Mouse (Mus musculus) frontal cortex, adult 2 months (tissue): ENCODE measurements around the gene Mrpl28. TPM values are rescaled to one million over a fixed set of nuclear protein-coding genes. Genes with fewer than 3 reads are reported as not detected.
"Not testable (repeated sequence)": the region's sequence is repeated elsewhere in the genome, so short reads cannot be mapped to it uniquely, and the experiment has no call there.

Experiments
- DNase-seq, 2 experiments: peaks; one replicate each; pipeline ENCODE4 v3.0.0; 2022; ENCODE audit warnings: low spot score in 1 of 2; ENCODE audit errors: extremely low spot score in 1 of 2
- polyA plus RNA-seq: library from polyadenylated mRNA; depleted of rRNA; stranded (reverse); fragments of >200 nt; gene quantifications from 2 replicates; pipeline ENCODE4 v1.2.3, GENCODE M21; 2012; rRNA removed

Gene Mrpl28
- polyA plus RNA-seq, 1 experiment: 88.4 TPM

DNA sequence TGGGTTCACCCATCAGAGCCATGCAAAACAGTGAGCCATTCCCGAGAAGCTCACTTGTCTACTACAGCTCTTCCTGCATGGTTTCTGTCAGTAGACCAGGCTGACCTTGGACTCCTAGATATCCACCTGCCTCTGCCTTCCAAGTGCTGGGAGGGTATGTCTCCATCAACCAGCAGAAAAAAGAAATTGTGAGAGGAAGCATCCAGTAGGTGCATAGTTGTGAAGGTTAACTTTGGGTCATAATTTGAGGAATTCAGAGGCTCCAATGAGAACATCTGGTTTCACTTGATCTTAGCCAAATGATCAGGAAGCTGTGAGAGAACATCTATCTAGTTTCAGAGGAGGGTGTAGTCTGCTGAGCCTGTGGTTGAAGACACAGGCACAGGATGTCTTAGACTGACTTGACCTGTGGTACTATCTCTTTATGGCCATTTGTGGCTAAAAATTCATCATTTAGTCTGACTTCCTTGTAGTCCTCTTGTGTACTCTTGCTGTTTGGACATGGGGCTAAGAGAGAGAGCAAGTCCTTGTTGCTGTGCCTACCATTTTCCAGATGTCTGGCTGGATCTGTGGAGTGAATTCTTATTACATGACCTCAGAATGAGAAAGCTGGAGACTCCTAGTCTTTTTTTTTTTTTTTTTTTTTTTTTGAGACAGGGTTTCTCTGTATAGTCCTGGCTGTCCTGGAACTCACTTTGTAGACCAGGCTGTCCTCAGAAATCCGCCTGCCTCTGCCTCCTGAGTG lies 28.8 kb downstream of the Mrpl28 start:
- DNase-seq: no peak

DNA sequence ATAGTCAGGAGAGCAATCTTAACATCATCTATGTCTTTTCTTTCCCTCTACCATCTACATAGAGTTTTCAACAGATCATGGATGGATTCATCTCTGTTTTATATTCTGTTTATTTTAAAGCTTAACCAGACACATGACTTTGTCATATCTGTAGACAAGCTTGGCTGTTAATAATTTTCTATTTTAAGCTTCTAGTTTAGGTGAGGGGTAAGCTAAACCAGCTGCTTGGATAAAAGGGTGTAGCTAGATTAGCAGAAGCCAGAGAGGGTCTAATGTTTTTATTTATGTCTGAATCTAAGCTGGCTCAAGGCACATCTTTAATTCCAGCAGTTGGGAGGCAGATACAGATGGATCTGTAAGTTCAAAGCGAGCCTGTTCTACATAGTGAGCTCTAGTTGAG lies 39.4 kb downstream of the Mrpl28 start:
- DNase-seq: no peak

DNA sequence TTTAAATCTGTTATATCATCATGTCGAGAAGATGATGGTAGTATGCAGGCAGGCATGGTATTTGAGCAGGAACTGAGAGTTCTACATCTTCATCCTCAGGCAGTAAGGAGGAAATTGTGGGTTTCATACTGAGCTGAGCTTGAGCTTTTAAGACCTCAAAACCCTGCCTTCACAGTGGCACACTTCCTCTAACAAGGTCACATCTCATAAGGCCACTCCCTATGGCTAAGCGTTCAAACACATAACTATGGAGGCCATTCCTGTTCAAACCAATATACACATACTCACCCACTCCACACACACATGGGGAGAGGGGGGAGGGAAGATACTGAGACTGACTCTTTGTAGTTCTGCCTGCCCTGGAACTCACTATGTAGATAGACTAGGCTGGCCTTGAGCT lies 44.7 kb downstream of the Mrpl28 start:
- DNase-seq: no peak

DNA sequence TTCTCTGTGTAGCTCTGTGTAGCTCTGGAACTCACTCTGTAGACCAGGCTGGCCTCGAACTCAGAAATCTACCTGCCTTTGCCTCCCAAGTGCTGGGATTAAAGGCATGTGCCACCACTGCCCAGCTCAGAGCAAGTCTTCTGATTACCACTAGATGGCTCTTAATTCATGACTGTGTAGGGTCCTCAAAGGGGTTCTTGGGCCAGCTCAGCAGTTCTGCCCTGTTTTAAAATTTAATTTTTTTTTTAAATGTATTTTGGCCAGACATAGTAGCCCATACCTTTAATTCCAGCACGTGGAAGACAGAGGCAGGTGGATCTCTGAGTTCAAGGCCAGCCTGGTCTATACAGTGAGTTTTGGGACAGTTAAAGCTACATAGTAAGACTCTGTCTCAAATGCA lies 51.9 kb downstream of the Mrpl28 start:
- DNase-seq: not testable (repeated sequence)

Other genes starting within 250 kb of the Mrpl28 start
- 74.9 and 79.9 TPM in 2 replicates for gene Mettl26, start 248.4 kb upstream of the Mrpl28 start, polyA plus RNA-seq
- 0.61 and 0.64 TPM in 2 replicates for gene Wfikkn1, start 242.6 kb upstream of the Mrpl28 start, polyA plus RNA-seq
- gene Rab40c, start 203.8 kb upstream of the Mrpl28 start, polyA plus RNA-seq: 63.6 and 75.2 TPM in 2 replicates
- gene Pigq, start 178.6 kb upstream of the Mrpl28 start, polyA plus RNA-seq: 141 and 146 TPM in 2 replicates
- 0.30 and 1.0 TPM in 2 replicates for gene Nhlrc4, start 178.5 kb upstream of the Mrpl28 start, polyA plus RNA-seq
- gene A930017K11Rik, start 170.9 kb upstream of the Mrpl28 start, polyA plus RNA-seq: 0.40 and 0.54 TPM in 2 replicates
- gene Capn15, start 137.7 kb upstream of the Mrpl28 start, polyA plus RNA-seq: 48.5 and 52.9 TPM in 2 replicates
- 98.1 and 98.7 TPM in 2 replicates for gene Rab11fip3, start 53.9 kb upstream of the Mrpl28 start, polyA plus RNA-seq
- gene Decr2, start 33.2 kb upstream of the Mrpl28 start, polyA plus RNA-seq: 39.6 and 41.5 TPM in 2 replicates
- gene Nme4, start 27.9 kb upstream of the Mrpl28 start, polyA plus RNA-seq: 9.2 and 10.1 TPM in 2 replicates
- 29.7 and 31.4 TPM in 2 replicates for gene Tmem8, start 10.2 kb upstream of the Mrpl28 start, polyA plus RNA-seq
- gene Axin1, start 15.2 kb downstream of the Mrpl28 start, polyA plus RNA-seq: 16.9 and 20.5 TPM in 2 replicates
- 0.17 and 0.28 TPM in 2 replicates for gene Pdia2, start 75.6 kb downstream of the Mrpl28 start, polyA plus RNA-seq
- 87.1 and 90.1 TPM in 2 replicates for gene Rgs11, start 79.5 kb downstream of the Mrpl28 start, polyA plus RNA-seq
- 132 and 140 TPM in 2 replicates for gene Arhgdig, start 84.3 kb downstream of the Mrpl28 start, polyA plus RNA-seq
- gene Fam234a, start 120.7 kb downstream of the Mrpl28 start, polyA plus RNA-seq: 20.2 and 21.4 TPM in 2 replicates
- gene Luc7l, start 129.4 kb downstream of the Mrpl28 start, polyA plus RNA-seq: 72.2 and 81.6 TPM in 2 replicates